Mouse (Mus musculus): ENCODE measurements around the gene Spen. TPM values are rescaled to one million over a fixed set of nuclear protein-coding genes. Genes with fewer than 3 reads are reported as not detected.

Spen gene
- polyA plus RNA-seq, 1 experiment from 2014 or later: 12.1 TPM

DNA sequence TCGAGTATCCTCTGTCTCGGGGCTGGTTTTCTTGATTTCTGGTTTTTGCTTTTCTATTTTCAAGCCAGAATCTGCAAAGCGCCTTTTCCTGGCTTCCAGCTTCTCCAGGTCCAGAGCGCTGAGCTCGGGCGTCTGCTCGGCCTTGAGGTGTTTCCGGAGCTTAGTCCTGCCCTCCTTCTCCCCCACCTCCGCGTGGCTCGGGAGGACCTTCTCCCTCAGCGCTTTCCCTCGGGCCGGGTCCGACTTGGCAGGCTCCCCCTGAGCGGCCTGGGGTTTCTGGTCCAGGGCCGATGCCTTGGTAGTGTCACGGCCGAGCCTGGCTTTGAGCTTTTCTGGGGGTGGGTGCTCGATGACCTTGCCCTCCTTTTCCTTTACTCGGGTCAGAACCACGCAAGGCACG lies 60.2 kb downstream of the Spen start:
- WGBS: 91% methylated on average over 23 of the region's 23 CpGs
- Histone ChIP-seq H3K27me3 (replicated peaks; ENCODE audit: low read depth, poor library complexity, severe bottlenecking) (no peaks in the 10 kb centered on the region), H3K27ac (replicated peaks) (no peak overlapping the region), H3K9me3 (no peaks in the 10 kb centered on the region), H3K4me3 (no peak overlapping the region), H3K36me3 (replicated peaks) (peaks cover 100% of the 10 kb centered on the region), H3K4me1 (no peaks in the 10 kb centered on the region)
- no peak for DNase-seq (ENCODE audit: low spot score)

DNA sequence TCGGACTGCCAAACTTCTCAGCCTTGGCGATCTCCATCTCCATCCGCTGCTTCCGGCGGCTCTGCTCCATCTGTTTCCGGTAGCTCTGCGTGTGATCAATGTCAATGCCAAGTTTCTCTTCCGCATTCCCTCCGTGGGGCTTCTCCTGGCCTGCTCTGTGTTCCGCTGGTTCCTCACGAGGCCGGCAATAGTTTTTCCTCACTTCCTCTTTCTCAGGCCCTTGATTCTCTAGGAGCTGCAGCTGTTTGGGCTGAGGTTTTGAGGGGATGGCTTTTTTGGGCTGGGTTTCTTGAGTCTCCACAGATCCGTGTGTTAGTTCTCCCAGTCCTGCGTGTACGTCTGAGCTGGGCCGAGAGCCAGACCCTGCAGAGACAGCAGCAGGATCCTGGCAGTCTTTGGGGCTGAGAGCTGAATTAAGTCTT lies 60.7 kb downstream of the Spen start:
- Histone ChIP-seq H3K9me3 (no peaks in the 10 kb centered on the region), H3K36me3 (replicated peaks) (peaks cover 100% of the 10 kb centered on the region), H3K27me3 (replicated peaks; ENCODE audit: low read depth, poor library complexity, severe bottlenecking) (no peaks in the 10 kb centered on the region), H3K4me3 (no peak overlapping the region), H3K27ac (replicated peaks) (no peak overlapping the region), H3K4me1 (no peaks in the 10 kb centered on the region)
- no peak for DNase-seq (ENCODE audit: low spot score)
- WGBS: 94% methylated on average over 16 of the region's 16 CpGs

DNA sequence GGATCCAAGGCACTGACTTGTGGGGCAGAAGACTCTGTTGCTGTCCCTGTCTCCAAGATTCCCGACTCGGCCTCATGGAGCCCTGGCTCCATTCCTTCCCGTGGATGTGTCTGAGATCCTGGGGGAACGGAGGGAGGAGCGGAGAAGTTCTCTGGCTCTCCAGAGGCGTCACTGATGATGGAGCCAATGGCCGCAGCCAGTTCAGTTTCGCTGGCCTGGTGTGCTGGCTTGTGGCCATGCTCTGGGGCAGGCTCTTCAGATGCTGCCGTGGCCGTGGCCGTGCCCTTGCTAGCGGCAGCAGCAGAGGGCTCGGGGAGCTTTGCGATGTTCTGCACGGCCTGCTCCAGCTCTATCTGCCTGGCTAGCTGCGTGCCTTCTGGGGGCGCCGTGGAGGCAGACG lies 64.0 kb downstream of the Spen start:
- peaks cover 100% of the 10 kb centered on the region for H3K36me3 ChIP-seq (replicated peaks)
- H3K9me3 ChIP-seq: no peaks in the 10 kb centered on the region; the same call in 1 of the 2 replicates
- no peak overlapping the region for H3K4me3 ChIP-seq
- 90% methylated on average over 19 of the region's 19 CpGs for WGBS
- H3K27me3 ChIP-seq (replicated peaks; ENCODE audit: low read depth, poor library complexity, severe bottlenecking): no peaks in the 10 kb centered on the region
- no peaks in the 10 kb centered on the region for H3K4me1 ChIP-seq
- no peak for DNase-seq (ENCODE audit: low spot score)
- H3K27ac ChIP-seq (replicated peaks): no peak overlapping the region

DNA sequence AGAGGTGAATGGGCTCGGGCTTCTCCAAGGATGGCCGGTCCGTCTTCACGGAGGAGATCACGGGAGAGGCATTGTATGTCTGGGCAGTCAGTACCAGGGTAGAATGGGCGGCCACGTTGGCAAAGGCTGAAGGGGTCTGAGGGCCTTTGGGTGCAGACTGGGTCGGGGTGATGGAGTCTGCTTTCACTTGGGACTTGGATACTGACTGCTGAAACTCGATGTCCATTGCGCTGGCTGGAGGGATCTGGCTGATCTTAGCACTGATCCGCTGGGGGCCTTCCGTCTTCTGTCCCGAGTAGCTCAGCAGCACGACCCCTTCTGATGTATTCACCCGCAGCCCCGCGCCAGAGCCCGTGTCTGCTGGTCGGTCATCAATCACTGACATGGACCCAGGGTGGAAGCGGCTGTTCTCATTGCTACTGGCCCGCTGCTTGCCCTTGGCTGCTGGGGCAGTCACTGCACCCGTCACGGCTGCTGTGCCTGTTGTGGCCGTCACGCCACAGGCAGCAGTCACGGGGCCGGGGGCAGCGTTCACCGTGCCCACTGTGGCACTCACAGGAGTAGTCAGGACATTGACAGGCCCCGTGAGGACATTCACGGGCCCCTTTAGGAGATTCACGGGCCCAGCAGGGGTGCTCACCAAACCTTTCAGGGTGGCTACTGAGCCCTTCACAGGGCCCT lies 65.6 kb downstream of the Spen start:
- H3K9me3 ChIP-seq: no peaks in the 10 kb centered on the region; the same call in 1 of the 2 replicates
- H3K27ac ChIP-seq (replicated peaks): no peak overlapping the region
- peaks cover 98% of the 10 kb centered on the region for H3K36me3 ChIP-seq (replicated peaks)
- H3K4me1 ChIP-seq: no peaks in the 10 kb centered on the region
- WGBS: 95% methylated on average over 32 of the region's 32 CpGs
- H3K27me3 ChIP-seq (replicated peaks; ENCODE audit: low read depth, poor library complexity, severe bottlenecking): no peaks in the 10 kb centered on the region
- no peak for DNase-seq (ENCODE audit: low spot score)
- no peak overlapping the region for H3K4me3 ChIP-seq

DNA sequence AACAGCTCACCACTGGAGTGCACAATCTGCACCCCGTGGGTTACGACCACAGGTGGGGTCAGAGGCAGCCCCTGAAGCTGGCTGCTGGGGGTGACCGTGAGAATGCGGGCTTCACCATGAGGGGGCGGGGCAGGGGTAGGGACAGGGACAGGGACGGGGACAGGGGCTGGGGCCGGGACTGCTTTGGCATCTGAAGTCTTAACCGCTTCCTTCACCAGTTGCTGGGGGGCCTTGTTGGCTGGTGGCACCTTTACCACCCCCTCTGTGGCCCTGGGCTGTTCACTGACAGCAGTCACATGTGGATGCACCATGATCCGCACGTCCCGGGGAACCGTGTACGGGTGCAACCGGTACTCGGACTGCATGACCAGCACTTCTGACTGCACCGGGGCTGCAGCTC lies 66.9 kb downstream of the Spen start:
- Histone ChIP-seq H3K4me1 (no peaks in the 10 kb centered on the region), H3K9me3 (no peaks in the 10 kb centered on the region; the same call in 1 of the 2 replicates), H3K36me3 (replicated peaks) (peaks cover 98% of the 10 kb centered on the region), H3K27ac (replicated peaks) (no peak overlapping the region), H3K4me3 (no peak overlapping the region), H3K27me3 (replicated peaks; ENCODE audit: low read depth, poor library complexity, severe bottlenecking) (no peaks in the 10 kb centered on the region)
- no peak for DNase-seq (ENCODE audit: low spot score)
- WGBS: 95% methylated on average over 16 of the region's 16 CpGs

DNA sequence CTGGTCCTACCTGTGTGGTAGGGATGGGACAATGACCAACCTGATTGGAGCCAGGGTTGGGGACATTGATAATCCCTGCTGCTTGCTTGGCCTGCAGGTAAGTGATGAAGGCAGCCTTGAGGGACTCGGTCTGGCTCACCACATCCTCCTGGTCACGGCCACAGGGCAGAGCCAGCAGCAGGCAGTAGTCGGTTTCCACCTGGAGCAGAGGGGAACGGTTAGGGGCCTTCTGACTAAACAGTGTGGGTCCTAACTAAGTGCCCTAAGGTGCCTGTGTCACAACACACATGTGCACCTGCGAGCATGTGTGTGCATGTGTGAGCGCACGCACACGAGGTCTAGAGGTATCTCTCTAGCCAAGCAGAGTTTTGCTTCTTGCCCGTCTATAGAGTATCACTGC lies 69.1 kb downstream of the Spen start:
- Histone ChIP-seq H3K9me3 (no peaks in the 10 kb centered on the region; the same call in 1 of the 2 replicates), H3K4me3 (no peak overlapping the region), H3K27ac (replicated peaks) (no peak overlapping the region), H3K27me3 (replicated peaks; ENCODE audit: low read depth, poor library complexity, severe bottlenecking) (no peaks in the 10 kb centered on the region), H3K36me3 (replicated peaks) (peaks cover 98% of the 10 kb centered on the region), H3K4me1 (no peaks in the 10 kb centered on the region)
- WGBS: 94% methylated on average over 9 of the region's 9 CpGs
- no peak for DNase-seq (ENCODE audit: low spot score)

DNA sequence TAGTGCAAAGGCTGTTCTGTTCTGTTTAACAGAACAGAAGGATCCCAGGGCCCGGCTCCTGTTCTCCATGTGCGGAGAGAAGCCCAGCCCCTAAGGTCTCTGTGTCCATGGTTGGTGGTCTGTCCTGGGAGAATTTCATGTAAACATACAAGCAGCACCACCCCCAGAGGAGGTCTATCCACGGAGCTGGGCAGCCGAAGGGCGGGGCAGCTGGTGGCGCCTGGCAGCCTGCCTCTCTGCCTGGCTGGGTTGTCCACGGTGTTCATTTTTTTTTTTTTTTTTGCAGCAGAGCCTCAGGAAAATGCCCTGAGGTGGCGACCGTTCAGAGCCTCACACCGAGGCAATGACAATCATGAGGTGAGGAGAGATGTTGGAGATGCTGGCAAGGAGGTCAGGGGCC lies 69.8 kb downstream of the Spen start:
- H3K9me3 ChIP-seq: no peaks in the 10 kb centered on the region; the same call in 1 of the 2 replicates
- H3K27ac ChIP-seq (replicated peaks): no peak overlapping the region
- H3K27me3 ChIP-seq (replicated peaks; ENCODE audit: low read depth, poor library complexity, severe bottlenecking): no peaks in the 10 kb centered on the region
- H3K4me1 ChIP-seq: no peaks in the 10 kb centered on the region
- no peak for DNase-seq (ENCODE audit: low spot score)
- peaks cover 98% of the 10 kb centered on the region for H3K36me3 ChIP-seq (replicated peaks)
- 76% methylated on average over 10 of the region's 10 CpGs for WGBS
- no peak overlapping the region for H3K4me3 ChIP-seq

DNA sequence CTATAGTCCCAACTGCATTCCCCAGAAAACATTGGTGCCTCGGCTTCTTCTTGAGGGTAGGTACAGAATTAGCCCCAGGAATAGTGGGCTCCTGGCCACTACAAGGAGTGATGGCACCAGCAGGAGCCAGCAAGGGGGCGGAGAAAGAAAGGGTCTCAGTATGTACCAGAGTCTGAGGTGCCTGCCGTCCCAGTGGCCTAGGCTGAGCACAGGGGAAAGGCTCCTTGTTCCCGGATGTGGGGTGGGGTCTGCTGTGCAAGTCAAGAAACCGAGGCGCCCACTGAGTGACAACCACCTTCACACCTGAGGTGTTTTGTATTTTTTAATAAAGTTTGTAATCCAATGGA lies 70.8 kb downstream of the Spen start:
- Histone ChIP-seq H3K36me3 (replicated peaks) (peaks cover 98% of the 10 kb centered on the region), H3K4me3 (no peak overlapping the region)
- 84% methylated on average over 6 of the region's 6 CpGs for WGBS

DNA sequence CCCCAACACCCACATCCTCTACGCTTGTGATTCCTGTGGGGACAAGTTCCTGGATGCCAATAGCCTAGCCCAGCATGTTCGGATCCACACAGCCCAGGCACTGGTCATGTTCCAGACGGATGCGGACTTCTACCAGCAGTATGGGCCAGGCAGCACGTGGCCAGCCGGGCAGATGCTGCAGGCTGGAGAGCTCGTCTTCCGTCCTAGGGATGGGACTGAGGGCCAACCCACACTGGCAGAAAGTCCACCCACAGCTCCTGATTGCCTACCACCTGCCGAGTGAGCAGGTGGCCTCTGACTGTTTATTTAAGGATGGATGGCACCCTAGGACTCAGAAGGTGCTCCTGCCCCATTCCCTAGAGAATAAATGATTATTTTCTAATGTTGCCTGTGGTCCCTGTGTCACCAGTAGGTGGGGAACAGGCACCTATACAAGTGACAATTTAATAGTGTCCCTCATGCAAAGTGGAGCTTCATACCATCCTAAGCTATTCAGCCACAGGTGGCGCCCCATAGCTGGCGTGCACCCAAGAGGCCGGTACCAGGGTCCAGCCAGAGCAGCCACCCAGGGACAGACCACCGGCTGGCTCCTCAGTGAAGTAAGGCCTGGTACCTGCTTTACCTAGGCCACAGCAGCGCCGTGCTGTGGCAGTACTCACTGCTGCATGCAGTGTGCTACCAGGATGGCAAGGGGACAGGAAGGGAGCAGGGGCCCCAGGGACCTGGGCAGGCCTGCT lies 71.4 kb downstream of the Spen start:
- Histone ChIP-seq H3K4me1 (no peaks in the 10 kb centered on the region), H3K4me3 (no peak overlapping the region), H3K27ac (replicated peaks) (no peak overlapping the region), H3K9me3 (no peaks in the 10 kb centered on the region; the same call in 1 of the 2 replicates), H3K36me3 (replicated peaks) (peaks cover 98% of the 10 kb centered on the region), H3K27me3 (replicated peaks; ENCODE audit: low read depth, poor library complexity, severe bottlenecking) (no peaks in the 10 kb centered on the region)
- 91% methylated on average over 15 of the region's 15 CpGs for WGBS
- no peak for DNase-seq (ENCODE audit: low spot score)

More for the DNA sequence above, 70.8 kb downstream of the Spen start:
- Histone ChIP-seq H3K27me3 (replicated peaks; ENCODE audit: low read depth, poor library complexity, severe bottlenecking) (no peaks in the 10 kb centered on the region), H3K9me3 (no peaks in the 10 kb centered on the region; the same call in 1 of the 2 replicates), H3K4me1 (no peaks in the 10 kb centered on the region), H3K27ac (replicated peaks) (no peak overlapping the region)
- no peak for DNase-seq (ENCODE audit: low spot score)

DNA sequence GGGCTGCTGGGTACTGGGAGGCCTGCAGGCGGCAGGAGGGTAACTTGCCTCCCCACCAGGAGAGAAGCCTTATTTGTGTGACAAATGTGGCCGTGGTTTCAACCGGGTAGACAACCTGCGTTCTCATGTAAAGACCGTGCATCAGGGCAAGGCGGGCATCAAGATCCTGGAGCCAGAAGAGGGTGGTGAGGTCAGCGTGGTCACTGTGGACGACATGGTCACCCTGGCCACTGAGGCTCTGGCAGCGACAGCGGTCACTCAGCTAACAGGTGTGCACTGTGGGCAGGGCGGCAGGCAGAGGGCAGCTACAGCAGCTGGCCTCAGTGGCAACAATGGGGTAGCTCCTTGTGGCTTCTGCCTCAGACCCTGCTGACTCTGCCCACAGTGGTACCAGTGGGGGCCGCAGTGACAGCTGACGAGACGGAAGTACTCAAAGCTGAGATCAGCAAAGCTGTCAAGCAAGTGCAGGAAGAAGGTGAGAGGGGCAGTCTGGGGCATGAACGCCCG lies 72.1 kb downstream of the Spen start:
- Histone ChIP-seq H3K36me3 (replicated peaks) (peaks cover 98% of the 10 kb centered on the region), H3K4me1 (no peaks in the 10 kb centered on the region), H3K27me3 (replicated peaks; ENCODE audit: low read depth, poor library complexity, severe bottlenecking) (no peaks in the 10 kb centered on the region), H3K4me3 (no peak overlapping the region), H3K27ac (replicated peaks) (no peak overlapping the region), H3K9me3 (no peaks in the 10 kb centered on the region; the same call in 1 of the 2 replicates)
- 94% methylated on average over 16 of the region's 16 CpGs for WGBS
- DNase-seq (ENCODE audit: low spot score): no peak

DNA sequence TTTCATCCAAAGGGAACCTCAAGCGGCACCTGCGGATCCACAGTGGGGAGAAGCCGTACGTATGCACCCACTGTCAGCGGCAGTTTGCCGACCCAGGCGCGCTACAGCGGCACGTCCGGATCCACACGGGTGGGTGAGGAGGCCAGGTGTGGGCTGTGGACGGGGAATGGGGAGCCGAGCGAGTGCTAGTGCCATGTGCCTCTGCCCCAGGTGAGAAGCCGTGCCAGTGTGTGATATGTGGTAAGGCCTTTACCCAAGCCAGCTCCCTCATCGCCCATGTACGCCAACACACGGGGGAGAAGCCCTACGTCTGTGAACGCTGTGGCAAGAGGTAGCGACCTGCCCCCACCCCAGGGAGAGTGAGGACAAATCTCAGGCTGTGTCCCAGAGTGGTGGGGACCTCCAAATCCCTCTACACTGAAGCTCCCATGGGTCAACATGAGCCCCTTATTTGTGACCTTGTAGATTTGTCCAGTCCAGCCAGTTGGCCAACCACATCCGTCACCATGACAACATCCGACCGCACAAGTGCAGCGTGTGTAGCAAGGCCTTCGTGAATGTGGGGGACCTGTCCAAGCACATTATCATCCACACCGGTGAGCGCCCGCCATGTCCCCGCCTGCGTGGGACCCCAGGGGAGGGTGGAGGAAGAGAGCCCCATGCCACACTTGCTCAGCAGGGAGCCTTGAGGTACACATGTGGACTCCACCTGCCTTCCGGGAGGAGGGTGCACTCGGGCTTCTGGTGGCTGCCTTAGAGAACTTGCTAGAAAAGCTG lies 72.7 kb downstream of the Spen start:
- H3K27me3 ChIP-seq (replicated peaks; ENCODE audit: low read depth, poor library complexity, severe bottlenecking): no peaks in the 10 kb centered on the region
- H3K36me3 ChIP-seq (replicated peaks): peaks cover 97% of the 10 kb centered on the region
- no peak for DNase-seq (ENCODE audit: low spot score)
- no peaks in the 10 kb centered on the region for H3K9me3 ChIP-seq
- H3K4me1 ChIP-seq: peaks cover under 1% of the 10 kb centered on the region; the same call in 1 of the 2 replicates
- no peak overlapping the region for H3K27ac ChIP-seq (replicated peaks)
- no peak overlapping the region for H3K4me3 ChIP-seq
- WGBS: 95% methylated on average over 34 of the region's 34 CpGs

DNA sequence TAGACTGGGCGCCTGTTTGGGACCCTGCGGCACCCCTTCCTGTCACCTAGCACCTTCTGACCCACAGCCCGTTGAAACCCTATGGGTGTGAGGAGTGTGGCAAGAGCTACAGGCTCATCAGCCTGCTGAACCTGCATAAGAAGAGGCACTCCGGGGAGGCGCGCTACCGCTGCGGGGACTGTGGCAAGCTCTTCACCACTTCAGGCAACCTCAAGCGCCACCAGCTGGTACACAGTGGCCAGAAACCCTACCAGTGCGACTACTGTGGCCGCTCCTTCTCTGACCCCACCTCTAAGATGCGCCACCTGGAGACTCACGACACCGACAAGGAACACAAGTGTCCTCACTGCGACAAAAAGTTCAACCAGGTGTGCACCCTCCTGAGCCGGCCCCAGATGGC lies 73.7 kb downstream of the Spen start:
- DNase-seq (ENCODE audit: low spot score): no peak
- no peak overlapping the region for H3K4me3 ChIP-seq
- H3K9me3 ChIP-seq: no peaks in the 10 kb centered on the region
- H3K36me3 ChIP-seq (replicated peaks): peaks cover 97% of the 10 kb centered on the region
- H3K27me3 ChIP-seq (replicated peaks; ENCODE audit: low read depth, poor library complexity, severe bottlenecking): no peaks in the 10 kb centered on the region
- no peak overlapping the region for H3K27ac ChIP-seq (replicated peaks)
- H3K4me1 ChIP-seq: peaks cover 3% of the 10 kb centered on the region; the same call in 1 of the 2 replicates
- WGBS: 75% methylated on average over 16 of the region's 16 CpGs
